Mouse (Mus musculus): ENCODE results near the gene Ier5.

DNA sequence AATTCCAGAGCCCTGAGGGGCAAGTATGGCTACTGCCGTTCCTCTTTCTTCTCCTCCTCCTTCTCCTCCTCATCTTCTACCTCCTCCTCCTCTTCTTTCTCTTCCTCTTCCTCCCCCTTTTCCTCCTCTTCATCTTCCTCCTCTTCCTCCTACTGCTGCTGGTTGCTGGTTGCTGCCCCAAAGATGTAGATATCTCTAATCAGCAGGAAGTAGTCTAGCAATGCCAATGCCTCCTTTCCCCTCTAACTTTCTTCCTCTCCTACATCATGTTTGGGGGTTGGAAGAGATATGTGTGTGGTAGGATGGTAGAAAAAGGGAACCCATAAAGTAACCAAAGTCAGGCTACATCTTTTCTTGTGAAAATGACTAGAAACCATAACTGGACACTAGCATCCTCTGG lies 6.9 kb upstream of the Ier5 start:
- TF ChIP-seq CTCF (conservative IDR thresholded peaks at IDR 0.05; ENCODE audit: low read length) = no peak
- TF ChIP-seq NANOG (IDR thresholded peaks at IDR 0.05; ENCODE audit: borderline replicate concordance, low read length) = no peak
- TF ChIP-seq POU5F1 (IDR thresholded peaks at IDR 0.05; ENCODE audit: borderline replicate concordance, low read length) = no peak

Data from E14TG2a.4 (cell line).